Mouse (Mus musculus) gastrocnemius, postnatal 10 days (tissue): Measurements from ENCODE around the gene Slc6a11. TPM values are rescaled to one million over a fixed set of nuclear protein-coding genes. Genes with fewer than 3 reads are reported as not detected.

Experiments used
- DNase-seq: peaks from one replicate; pipeline ENCODE4 v3.0.0; 2021; ENCODE audit warnings: mixed read lengths
- total RNA-seq, 2 experiments: library from RNA; stranded (reverse); gene quantifications; 2 replicates each; pipeline ENCODE4 v1.2.3; 2021

Gene Slc6a11
- total RNA-seq, 2 experiments from 2014 or later, result 0.52 to 0.61 TPM

- DNase-seq, result no peak
Observed at GRCm38 (mm10) chr6:114266273-114266672, 135.2 kb downstream of the Slc6a11 start.

- DNase-seq, result no peak
Observed at GRCm38 (mm10) chr6:114267979-114268378, 136.9 kb downstream of the Slc6a11 start.

- no peak for DNase-seq
Observed at GRCm38 (mm10) chr6:114269589-114269988, 138.5 kb downstream of the Slc6a11 start.

GRCm38 (mm10) chr6:114270799-114271198 lies 139.8 kb downstream of the Slc6a11 start:
- DNase-seq, result no peak

GRCm38 (mm10) chr6:114272279-114272678 lies 141.2 kb downstream of the Slc6a11 start:
- DNase-seq, result peak; percentile 74

- DNase-seq, result no peak
Observed at GRCm38 (mm10) chr6:114273997-114274728, 143.1 kb downstream of the Slc6a11 start.

- DNase-seq, result no peak
Observed at GRCm38 (mm10) chr6:114275800-114276199, 144.8 kb downstream of the Slc6a11 start.

- DNase-seq, result peak; percentile 59
Observed at GRCm38 (mm10) chr6:114282469-114283277, 151.6 kb downstream of the Slc6a11 start, which contains the start of gene Slc6a1. Gene Slc6a1 (plus strand): TSS chr6:114282635.

GRCm38 (mm10) chr6:114283278-114283770 lies 152.3 kb downstream of the Slc6a11 start:
- no peak for DNase-seq

GRCm38 (mm10) chr6:114283927-114284703 lies 153.1 kb downstream of the Slc6a11 start:
- DNase-seq, result no peak

GRCm38 (mm10) chr6:114285424-114285823 lies 154.4 kb downstream of the Slc6a11 start:
- DNase-seq, result no peak

- no peak for DNase-seq
Observed at GRCm38 (mm10) chr6:114289106-114289505, 158.1 kb downstream of the Slc6a11 start.

- no peak for DNase-seq
Observed at GRCm38 (mm10) chr6:114290184-114290583, 159.1 kb downstream of the Slc6a11 start.

GRCm38 (mm10) chr6:114290929-114291328 lies 159.9 kb downstream of the Slc6a11 start:
- DNase-seq, result no peak

- no peak for DNase-seq
Observed at GRCm38 (mm10) chr6:114291396-114291795, 160.4 kb downstream of the Slc6a11 start.

- DNase-seq, result no peak
Observed at GRCm38 (mm10) chr6:114293511-114293910, 162.5 kb downstream of the Slc6a11 start.

GRCm38 (mm10) chr6:114295086-114295485 lies 164.0 kb downstream of the Slc6a11 start:
- DNase-seq, result no peak

GRCm38 (mm10) chr6:114297260-114298002 lies 166.4 kb downstream of the Slc6a11 start:
- no peak for DNase-seq
